ENCODE assay signal across 21 mouse cellular contexts in genomic region chr8:80902354-80902753, GRCm38 (mm10).
"Had no signal": no experiment of that assay in that cellular context is flagged by ENCODE, and none has a peak within 500 bp of the region (broad histone marks: within the 10 kb centered on the region; RNA-seq: fewer than 3 reads in every experiment).

No protein-coding gene starts in this region.

- H3K36me3 ChIP-seq: midbrain, embryonic 12.5 days; midbrain, embryonic 15.5 days; neural tube, embryonic 13.5 days; stomach, embryonic 15.5 days had no signal

- ATAC-seq: liver, postnatal 0 days; lung, postnatal 0 days; midbrain, embryonic 15.5 days had no signal

- DNase-seq: kidney, adult 2 months; kidney, postnatal 25 days; left cerebral cortex, postnatal 4 days; liver, postnatal 0 days; lung, embryonic 14.5 days; right cerebral cortex, adult 18-20 months; right cerebral cortex, postnatal 14 days; right cerebral cortex, postnatal 4 days; spleen, adult 18-20 months; thymus, adult 18-20 months; thymus, postnatal 36 days had no signal

- H3K4me2 ChIP-seq: lung, embryonic 14.5 days; midbrain, embryonic 12.5 days; midbrain, embryonic 15.5 days; neural tube, embryonic 13.5 days; stomach, embryonic 15.5 days had no signal

- H3K27ac ChIP-seq: kidney, postnatal 0 days; layer of hippocampus, adult 2 months; liver, embryonic 14.5 days; macrophage; midbrain, embryonic 12.5 days; midbrain, embryonic 15.5 days; neural tube, embryonic 13.5 days; stomach, embryonic 15.5 days had no signal

- H3K9ac ChIP-seq: liver, embryonic 14.5 days; liver, postnatal 0 days; lung, embryonic 14.5 days; midbrain, embryonic 12.5 days; midbrain, embryonic 15.5 days; neural tube, embryonic 13.5 days; stomach, embryonic 15.5 days had no signal

- H3K4me1 ChIP-seq: midbrain, embryonic 12.5 days; midbrain, embryonic 15.5 days; neural tube, embryonic 13.5 days; stomach, embryonic 15.5 days had no signal

- H3K4me3 ChIP-seq: layer of hippocampus, adult 2 months; midbrain, embryonic 12.5 days; midbrain, embryonic 15.5 days; myocyte; neural tube, embryonic 13.5 days; stomach, embryonic 15.5 days had no signal

- H3K9me3 ChIP-seq: midbrain, embryonic 12.5 days; midbrain, embryonic 15.5 days; neural tube, embryonic 13.5 days; stomach, embryonic 15.5 days had no signal

- H3K27me3 ChIP-seq: midbrain, embryonic 12.5 days; midbrain, embryonic 15.5 days; neural tube, embryonic 13.5 days; stomach, embryonic 15.5 days had no signal
